In the genomic region with DNA sequence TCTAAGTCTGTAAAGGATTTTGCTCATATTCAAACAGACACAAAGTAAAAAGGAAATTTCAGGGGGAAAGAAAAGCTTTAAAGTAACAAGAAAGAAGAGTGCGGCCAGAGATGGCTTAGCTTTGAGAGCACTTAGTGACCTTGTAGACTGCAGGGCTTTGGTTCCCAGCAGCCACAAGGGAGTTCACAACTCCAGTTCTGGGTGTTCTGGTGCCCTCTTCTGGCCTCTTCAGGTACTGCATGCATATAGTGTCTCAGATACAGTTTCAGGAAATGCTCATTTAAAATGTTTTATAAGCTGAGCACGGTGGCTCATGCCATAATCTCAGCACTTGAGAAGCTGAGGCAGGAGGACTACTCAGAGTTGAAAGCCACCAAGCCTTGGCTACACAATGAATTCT, we compare ENCODE assay signal across 9 mouse cellular contexts. TPM values are rescaled to one million over a fixed set of nuclear protein-coding genes. Genes with fewer than 3 reads are reported as not detected.
A peak's percentile ranks its signal among the peaks of the same experiment; 100 is the strongest.
DNase-seq lines count a peak whose midpoint lies in the region; ATAC-seq and TF ChIP-seq lines count a peak whose summit lies in the region.
"Had no signal": no experiment of that assay in that cellular context is flagged by ENCODE, and none has a peak within 500 bp of the region (broad histone marks: within the 10 kb centered on the region; RNA-seq: fewer than 3 reads in every experiment).

No protein-coding gene starts in this region.

- no peak overlapping the region for H3K4me3 ChIP-seq in gastrocnemius, adult 2 months
- H3K4me3 ChIP-seq: intestine, embryonic 15.5 days had no signal

- peak; percentile 58 for TF ChIP-seq CTCF in gastrocnemius, adult 2 months (IDR thresholded peaks at IDR 0.05)

- no peak for DNase-seq in gastrocnemius, adult 2 months
- DNase-seq in gastrocnemius, postnatal 14 days: no peak
- peak; percentile 24 for DNase-seq in right cerebral cortex, postnatal 4 days
- no peak for DNase-seq in right cerebral cortex, postnatal 25 days
- peak; percentile 17 for DNase-seq in thymus, postnatal 0 days (ENCODE audit: low spot score)
- DNase-seq in cerebellum, adult 11-12 months: no peak

- ATAC-seq in erythroid progenitor cell, adult 5-6 weeks (replicated peaks; ENCODE audit: low FRiP score, poor library complexity, severe bottlenecking): 0 out of 2 replicates have a peak, but pooled peaks have one; percentile 64
- ATAC-seq in cerebellum, adult (ENCODE audit: insufficient number of reproducible peaks, low FRiP score, low TSS enrichment): no peak
- ATAC-seq: intestine, embryonic 15.5 days had no signal

- intact Hi-C loops in gastrocnemius, adult 2 months (cut with DNase I): no loop called here
- intact Hi-C loops in gastrocnemius, postnatal 14 days (cut with DNase I; ENCODE audit: low total_unique reads): loop anchor here (10.0 kb wide), 1 partner anchor 68 kb away; no protein-coding TSS in a partner anchor

- no peak overlapping the region for H3K27ac ChIP-seq in gastrocnemius, adult 2 months
- H3K27ac ChIP-seq: intestine, embryonic 15.5 days had no signal

RNA-seq across cellular contexts. Expression of gene Whamm, which starts 55.4 kb away (rescaled TPM):
- total RNA-seq in gastrocnemius, adult 2 months (2021): 10 to 100 TPM in 1 of 2 experiments, 1 to 10 TPM in 1; 6.9 to 11.2 TPM
- total RNA-seq in gastrocnemius, postnatal 14 days (2021): 1 to 10 TPM; 4.8 to 5.7 TPM
- 9.7 and 12.2 TPM in 2 replicates for total RNA-seq in erythroid progenitor cell, adult 5-6 weeks (2015; ENCODE audit: low replicate concordance)
- total RNA-seq in erythroid progenitor cell, adult 5-6 weeks (2017; ENCODE audit: low replicate concordance): 13.3 and 16.6 TPM in 2 replicates
- polyA plus RNA-seq in thymus, postnatal 0 days (2015; fragmentation: Nextera tagmentation; extraction: Ambion mirVana): 7.2 and 8.3 TPM in 2 replicates

RNA-seq across cellular contexts. Expression of gene Fsd2, which starts 59.7 kb away (rescaled TPM):
- total RNA-seq in gastrocnemius, adult 2 months (2021): 100 to 1,000 TPM; 311 to 349 TPM
- total RNA-seq in gastrocnemius, postnatal 14 days (2021): 100 to 1,000 TPM; 204 to 220 TPM
- total RNA-seq in erythroid progenitor cell, adult 5-6 weeks (2015; ENCODE audit: low replicate concordance): 0.84 and 1.1 TPM in 2 replicates
- 0.51 TPM in 1 of 2 replicates, not detected in the other for total RNA-seq in erythroid progenitor cell, adult 5-6 weeks (2017; ENCODE audit: low replicate concordance)
- 0.73 and 0.87 TPM in 2 replicates for polyA plus RNA-seq in thymus, postnatal 0 days (2015; fragmentation: Nextera tagmentation; extraction: Ambion mirVana)

Comparison
In these comparisons a context has a peak if more than half of its experiments do, and no peak if none do; other contexts are left out.
1. DNase-seq: peak in right cerebral cortex, postnatal 4 days (single experiment) and thymus, postnatal 0 days (single experiment); none in gastrocnemius, adult 2 months (single experiment), gastrocnemius, postnatal 14 days (single experiment), right cerebral cortex, postnatal 25 days (single experiment) and cerebellum, adult 11-12 months (single experiment).
2. RNA of gene Fsd2, which starts 59.7 kb away (total RNA-seq): 311 to 349 TPM in gastrocnemius, adult 2 months and 204 to 220 TPM in gastrocnemius, postnatal 14 days; 0.51 to 1.1 TPM in erythroid progenitor cell, adult 5-6 weeks; every median in the first group is over 10 times any median in the second.